Mouse (Mus musculus): Measurements from ENCODE around the gene Otx2. TPM values are rescaled to one million over a fixed set of nuclear protein-coding genes. Genes with fewer than 3 reads are reported as not detected.

Otx2 gene
- polyA plus RNA-seq, 1 experiment from 2014 or later = 5.7 TPM

DNA sequence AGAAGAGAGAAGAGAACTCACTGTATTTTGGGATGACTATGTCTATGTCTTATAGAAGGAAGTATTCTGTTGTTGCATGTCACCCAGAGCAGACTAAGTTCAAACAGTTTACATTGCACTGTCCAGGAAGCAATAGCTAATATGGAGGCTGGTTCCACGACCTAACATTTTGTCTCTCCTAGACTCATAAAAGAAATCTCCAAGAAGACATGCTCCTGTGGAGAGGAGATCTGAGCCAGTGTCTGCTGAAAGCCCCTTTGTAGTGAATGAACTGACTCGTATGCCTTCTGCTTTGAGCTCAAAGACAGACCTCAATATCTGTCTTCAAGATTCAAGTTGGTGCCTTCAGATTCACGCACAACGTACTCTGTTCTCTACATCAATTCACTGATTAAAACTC is 14.0 kb downstream of the Otx2 start:
- no peak overlapping the region for H3K4me2 ChIP-seq (ENCODE audit: low read depth, low read length)
- no peak overlapping the region for H3K9ac ChIP-seq (ENCODE audit: low read depth, low read length)
- H3K9me3 ChIP-seq (ENCODE audit: control insufficient read depth, low read length) = no peaks in the 10 kb centered on the region
- no peak overlapping the region for H3K27ac ChIP-seq (replicated peaks; ENCODE audit: low read depth, low read length)
- no peak overlapping the region for H3K4me3 ChIP-seq (ENCODE audit: low read depth, low read length)
- 72% methylated on average over 4 of the region's 4 CpGs for WGBS
- H3K36me3 ChIP-seq (ENCODE audit: control insufficient read depth, insufficient read depth, low read length) = no peaks in the 10 kb centered on the region
- no peaks in the 10 kb centered on the region for H3K4me1 ChIP-seq (ENCODE audit: control insufficient read depth, insufficient read depth, low read length)
- DNase-seq (ENCODE audit: low spot score) (no peak), ATAC-seq (ENCODE audit: low read depth) (no peak)
- H3K27me3 ChIP-seq (replicated peaks; ENCODE audit: control insufficient read depth, insufficient read depth, low read length) = peaks cover 98% of the 10 kb centered on the region

DNA sequence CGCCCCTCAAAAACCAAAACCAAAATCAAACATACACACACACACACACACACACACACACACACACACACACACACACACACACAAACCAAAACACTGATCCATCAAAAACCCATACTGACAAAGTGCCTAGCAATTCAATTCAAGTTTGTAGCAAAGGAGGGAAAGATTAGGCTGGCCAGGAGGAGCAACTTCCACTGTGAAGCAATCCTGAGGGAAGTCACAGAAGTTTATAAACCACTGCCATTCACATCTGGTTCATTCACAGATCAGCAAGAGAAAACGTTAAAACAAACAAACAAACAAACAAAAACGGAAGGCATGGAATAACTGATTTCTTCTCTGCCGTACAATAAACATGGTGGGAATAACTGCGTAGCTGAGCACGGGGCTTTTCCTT is 16.4 kb downstream of the Otx2 start:
- Histone ChIP-seq H3K9me3 (ENCODE audit: control insufficient read depth, low read length) (no peaks in the 10 kb centered on the region), H3K9ac (ENCODE audit: low read depth, low read length) (no peak overlapping the region), H3K4me1 (ENCODE audit: control insufficient read depth, insufficient read depth, low read length) (no peaks in the 10 kb centered on the region), H3K36me3 (ENCODE audit: control insufficient read depth, insufficient read depth, low read length) (no peaks in the 10 kb centered on the region), H3K27me3 (replicated peaks; ENCODE audit: control insufficient read depth, insufficient read depth, low read length) (peaks cover 99% of the 10 kb centered on the region), H3K27ac (replicated peaks; ENCODE audit: low read depth, low read length) (no peak overlapping the region), H3K4me3 (ENCODE audit: low read depth, low read length) (no peak overlapping the region), H3K4me2 (ENCODE audit: low read depth, low read length) (no peak overlapping the region)
- ATAC-seq (ENCODE audit: low read depth) (no peak), DNase-seq (ENCODE audit: low spot score) (no peak)
- 76% methylated on average over 6 of the region's 6 CpGs for WGBS

DNA sequence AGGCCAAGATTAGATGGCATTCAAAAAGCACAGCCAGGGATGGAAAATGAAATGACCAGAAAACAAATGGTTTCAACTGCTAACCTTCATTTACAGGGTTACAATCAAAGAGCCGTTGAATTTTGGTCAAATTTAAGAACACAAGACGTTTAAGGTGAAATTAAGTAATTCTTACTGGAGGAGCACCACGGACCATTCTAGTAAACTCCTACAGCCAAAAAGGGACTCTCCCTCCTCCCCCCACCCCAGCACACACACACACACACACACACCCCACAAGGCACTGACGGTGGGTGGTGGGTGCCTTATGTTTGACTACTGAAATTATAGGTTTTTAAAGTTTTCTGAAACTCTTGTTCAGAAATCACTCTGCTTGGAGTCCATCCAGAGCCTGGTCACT is 16.9 kb downstream of the Otx2 start:
- Histone ChIP-seq H3K4me3 (ENCODE audit: low read depth, low read length) (no peak overlapping the region), H3K27ac (replicated peaks; ENCODE audit: low read depth, low read length) (no peak overlapping the region), H3K27me3 (replicated peaks; ENCODE audit: control insufficient read depth, insufficient read depth, low read length) (peaks cover 99% of the 10 kb centered on the region), H3K36me3 (ENCODE audit: control insufficient read depth, insufficient read depth, low read length) (no peaks in the 10 kb centered on the region), H3K9ac (ENCODE audit: low read depth, low read length) (no peak overlapping the region), H3K4me2 (ENCODE audit: low read depth, low read length) (no peak overlapping the region), H3K9me3 (ENCODE audit: control insufficient read depth, low read length) (no peaks in the 10 kb centered on the region), H3K4me1 (ENCODE audit: control insufficient read depth, insufficient read depth, low read length) (no peaks in the 10 kb centered on the region)
- DNase-seq (ENCODE audit: low spot score) (no peak), ATAC-seq (ENCODE audit: low read depth) (no peak)
- WGBS = 64% methylated on average over 4 of the region's 4 CpGs

DNA sequence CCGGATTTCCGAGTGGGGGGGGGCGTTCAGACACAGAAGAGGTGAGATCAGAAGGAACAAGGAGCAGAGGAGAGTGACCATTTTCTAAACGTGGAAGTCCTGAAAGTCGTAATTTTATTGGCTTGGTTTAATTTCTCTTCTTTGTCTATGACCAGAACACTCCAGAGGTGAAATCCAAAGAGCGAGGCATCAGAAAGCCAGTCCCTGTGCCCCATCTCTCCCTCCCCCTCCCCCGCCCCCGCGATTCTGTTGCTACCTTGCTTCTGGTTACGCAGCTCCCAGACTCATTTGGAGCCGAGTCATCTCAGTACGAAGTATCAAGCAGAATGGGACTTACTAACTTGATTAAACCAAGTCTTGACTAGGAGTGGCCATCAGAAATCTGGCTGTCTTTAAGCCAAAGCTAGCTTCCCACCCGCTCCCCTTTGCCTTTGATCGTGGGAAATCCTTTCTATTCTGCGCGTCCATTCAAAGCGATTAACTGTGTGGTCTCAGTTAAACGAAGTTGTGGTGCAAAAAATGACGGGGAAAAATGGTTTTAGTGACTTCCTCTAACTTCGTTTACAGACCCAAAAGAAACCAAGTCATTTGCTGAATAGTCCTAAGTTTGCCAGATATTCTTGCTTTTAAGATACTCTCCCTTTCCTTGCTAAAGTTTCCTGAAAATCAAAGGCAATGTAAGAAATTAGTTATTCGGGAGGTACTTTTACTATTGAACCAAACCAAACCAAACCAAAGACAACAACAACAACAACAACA is 17.6 kb downstream of the Otx2 start:
- peaks cover 99% of the 10 kb centered on the region for H3K27me3 ChIP-seq (replicated peaks; ENCODE audit: control insufficient read depth, insufficient read depth, low read length)
- no peaks in the 10 kb centered on the region for H3K36me3 ChIP-seq (ENCODE audit: control insufficient read depth, insufficient read depth, low read length)
- no peak for DNase-seq (ENCODE audit: low spot score)
- H3K4me1 ChIP-seq (ENCODE audit: control insufficient read depth, insufficient read depth, low read length) = no peaks in the 10 kb centered on the region
- no peak overlapping the region for H3K9ac ChIP-seq (ENCODE audit: low read depth, low read length)
- H3K4me3 ChIP-seq (ENCODE audit: low read depth, low read length) = no peak overlapping the region
- H3K9me3 ChIP-seq (ENCODE audit: control insufficient read depth, low read length) = no peaks in the 10 kb centered on the region
- peak overlapping the region; percentile 18; the same call in 1 of the 2 replicates for H3K4me2 ChIP-seq (ENCODE audit: low read depth, low read length)
- WGBS = 9% methylated on average over 21 of the region's 21 CpGs
- H3K27ac ChIP-seq (replicated peaks; ENCODE audit: low read depth, low read length) = no peak overlapping the region
- ATAC-seq (ENCODE audit: low read depth) = no peak

DNA sequence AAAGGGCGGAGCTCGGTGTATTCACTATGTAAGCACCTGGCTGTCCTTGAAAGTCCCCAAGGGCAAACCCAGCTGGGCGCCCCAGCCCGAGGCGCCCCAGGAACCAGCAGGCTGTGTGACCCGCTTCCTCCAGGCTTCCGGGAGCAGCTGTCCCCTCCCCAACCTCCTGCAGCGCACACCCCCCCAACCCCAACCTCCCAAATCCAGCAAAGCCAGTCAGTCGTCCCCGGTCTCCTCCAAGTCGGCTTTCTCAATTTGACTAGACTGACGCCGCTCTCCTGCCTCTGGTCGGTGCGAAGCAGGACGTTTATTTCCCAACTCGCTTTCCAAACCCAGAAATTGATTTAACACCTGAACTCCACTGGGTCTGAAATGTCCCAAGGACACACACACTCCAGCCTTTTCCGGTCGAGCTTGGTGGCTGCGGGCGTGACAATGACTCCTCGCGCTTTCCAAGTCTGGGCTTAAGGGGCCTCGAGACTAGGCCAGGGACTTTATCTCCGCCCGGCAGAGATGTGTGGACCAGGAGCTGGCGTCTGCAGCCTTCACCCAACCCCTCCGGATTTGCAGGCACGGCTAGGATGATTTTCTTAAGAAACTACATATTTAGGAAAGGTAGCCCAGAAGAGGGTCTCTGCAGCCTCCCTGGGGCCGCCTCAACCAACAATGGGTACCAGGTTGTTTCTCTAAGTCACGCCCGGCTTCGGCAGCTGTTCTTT is 18.4 kb downstream of the Otx2 start:
- ATAC-seq (ENCODE audit: low read depth) (0 out of 2 replicates have a peak, but pooled peaks have one; percentile 19), DNase-seq (ENCODE audit: low spot score) (no peak)
- H3K4me2 ChIP-seq (ENCODE audit: low read depth, low read length) = peak overlapping the region; percentile 18; the same call in 1 of the 2 replicates
- H3K9me3 ChIP-seq (ENCODE audit: control insufficient read depth, low read length) = no peaks in the 10 kb centered on the region
- no peaks in the 10 kb centered on the region for H3K36me3 ChIP-seq (ENCODE audit: control insufficient read depth, insufficient read depth, low read length)
- H3K4me1 ChIP-seq (ENCODE audit: control insufficient read depth, insufficient read depth, low read length) = no peaks in the 10 kb centered on the region
- WGBS = 2% methylated on average over 33 of the region's 33 CpGs
- H3K27me3 ChIP-seq (replicated peaks; ENCODE audit: control insufficient read depth, insufficient read depth, low read length) = peaks cover 99% of the 10 kb centered on the region
- no peak overlapping the region for H3K4me3 ChIP-seq (ENCODE audit: low read depth, low read length)
- no peak overlapping the region for H3K9ac ChIP-seq (ENCODE audit: low read depth, low read length)
- no peak overlapping the region for H3K27ac ChIP-seq (replicated peaks; ENCODE audit: low read depth, low read length)

DNA sequence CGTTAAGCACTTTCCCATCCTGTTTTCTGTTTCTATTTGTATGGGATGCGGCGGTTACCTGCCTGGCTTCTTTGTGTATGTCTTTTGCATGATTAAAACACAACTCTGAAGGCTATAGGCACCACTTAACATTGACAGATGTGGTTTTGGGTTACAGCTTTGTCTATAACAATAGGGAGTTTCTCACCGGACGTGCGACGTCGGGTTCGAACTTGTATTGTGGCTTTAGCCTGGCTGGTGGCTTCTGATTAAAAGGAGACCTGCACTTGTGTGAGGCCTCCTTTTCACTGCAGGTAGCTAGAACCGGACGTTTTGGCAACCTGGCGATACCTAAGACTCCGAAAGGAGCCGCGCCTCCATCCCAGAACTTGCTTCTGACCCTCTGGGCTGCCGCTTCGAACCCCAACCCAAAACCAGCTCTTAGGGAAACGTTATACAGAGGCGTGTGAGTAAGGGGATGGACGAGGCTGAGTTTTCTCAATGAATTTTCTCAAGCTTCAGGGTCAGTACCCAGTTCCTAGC is 19.0 kb downstream of the Otx2 start:
- H3K9ac ChIP-seq (ENCODE audit: low read depth, low read length) = no peak overlapping the region
- 4% methylated on average over 20 of the region's 20 CpGs for WGBS
- peaks cover 98% of the 10 kb centered on the region for H3K27me3 ChIP-seq (replicated peaks; ENCODE audit: control insufficient read depth, insufficient read depth, low read length)
- no peaks in the 10 kb centered on the region for H3K9me3 ChIP-seq (ENCODE audit: control insufficient read depth, low read length)
- no peaks in the 10 kb centered on the region for H3K4me1 ChIP-seq (ENCODE audit: control insufficient read depth, insufficient read depth, low read length)
- no peaks in the 10 kb centered on the region for H3K36me3 ChIP-seq (ENCODE audit: control insufficient read depth, insufficient read depth, low read length)
- no peak overlapping the region for H3K4me3 ChIP-seq (ENCODE audit: low read depth, low read length)
- DNase-seq (ENCODE audit: low spot score) (no peak), ATAC-seq (ENCODE audit: low read depth) (no peak)
- 0 out of 2 replicates have a peak overlapping the region, but pooled peaks have one; percentile 18 for H3K4me2 ChIP-seq (ENCODE audit: low read depth, low read length)
- H3K27ac ChIP-seq (replicated peaks; ENCODE audit: low read depth, low read length) = no peak overlapping the region

DNA sequence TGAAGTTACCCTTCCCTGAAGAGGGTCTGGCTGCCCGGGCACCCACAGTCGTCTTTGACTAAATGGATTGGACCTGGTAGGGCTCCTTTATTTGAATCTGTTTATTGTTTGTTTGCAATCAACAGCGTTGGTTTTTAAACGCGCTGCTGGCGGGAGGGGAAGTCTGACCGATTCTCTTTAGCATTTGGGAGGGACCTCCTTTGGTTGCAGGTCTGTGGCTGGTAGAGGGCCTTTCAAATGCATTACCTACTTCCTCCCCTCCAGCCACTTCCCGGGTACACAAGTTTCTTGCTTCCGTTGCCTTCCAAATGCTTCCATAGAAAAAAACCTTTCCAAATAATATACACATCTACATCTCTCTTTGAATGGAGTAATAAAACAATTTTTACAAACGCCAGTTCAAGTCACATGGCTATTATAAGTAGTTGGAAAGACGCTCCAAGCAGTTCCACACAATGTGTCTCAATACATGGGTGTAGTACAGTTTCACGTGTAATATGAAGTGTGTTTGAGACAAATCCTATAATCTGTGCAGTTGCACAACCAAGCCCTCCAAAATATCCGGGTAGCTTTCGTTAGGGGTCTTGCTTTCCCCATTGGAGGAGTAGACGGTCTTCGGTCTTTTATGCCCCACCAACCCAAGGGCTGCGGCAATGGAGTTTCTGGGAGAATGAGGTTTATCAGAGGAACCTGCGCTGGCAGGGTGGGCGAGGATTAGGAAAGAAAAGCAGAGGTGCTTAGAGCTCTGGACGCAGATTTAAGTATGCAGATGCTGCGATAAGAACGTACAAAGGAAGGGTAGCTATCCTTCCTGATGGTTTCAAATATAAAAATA is 19.7 kb downstream of the Otx2 start:
- Histone ChIP-seq H3K27ac (replicated peaks; ENCODE audit: low read depth, low read length) (no peak overlapping the region), H3K4me3 (ENCODE audit: low read depth, low read length) (no peak overlapping the region), H3K4me2 (ENCODE audit: low read depth, low read length) (no peak overlapping the region), H3K27me3 (replicated peaks; ENCODE audit: control insufficient read depth, insufficient read depth, low read length) (peaks cover 91% of the 10 kb centered on the region), H3K9ac (ENCODE audit: low read depth, low read length) (no peak overlapping the region), H3K9me3 (ENCODE audit: control insufficient read depth, low read length) (no peaks in the 10 kb centered on the region), H3K36me3 (ENCODE audit: control insufficient read depth, insufficient read depth, low read length) (no peaks in the 10 kb centered on the region), H3K4me1 (ENCODE audit: control insufficient read depth, insufficient read depth, low read length) (no peaks in the 10 kb centered on the region)
- ATAC-seq (ENCODE audit: low read depth) = no peak
- DNase-seq (ENCODE audit: low spot score) = no peak
- WGBS = 9% methylated on average over 22 of the region's 22 CpGs

DNA sequence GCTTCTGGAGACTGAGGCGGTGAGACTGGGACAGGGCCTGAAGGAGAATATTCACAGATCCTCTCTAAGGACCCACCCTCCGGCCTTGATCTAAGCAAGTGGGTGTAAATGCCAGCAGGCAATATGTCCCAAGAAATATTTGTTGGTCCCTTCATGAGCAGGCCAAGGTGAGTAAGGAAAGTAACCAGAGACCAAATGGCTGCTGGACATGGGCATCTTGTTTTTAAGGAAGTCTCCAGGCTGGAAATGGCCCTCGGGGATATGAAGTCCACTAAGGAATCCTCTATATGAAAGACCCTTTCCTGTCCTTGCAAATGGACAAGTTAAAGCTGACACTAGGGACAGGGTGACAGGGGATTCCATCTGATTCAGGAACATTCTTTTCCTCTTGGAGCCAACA is 20.5 kb downstream of the Otx2 start:
- no peaks in the 10 kb centered on the region for H3K4me1 ChIP-seq (ENCODE audit: control insufficient read depth, insufficient read depth, low read length)
- H3K9me3 ChIP-seq (ENCODE audit: control insufficient read depth, low read length) = no peaks in the 10 kb centered on the region
- no peaks in the 10 kb centered on the region for H3K36me3 ChIP-seq (ENCODE audit: control insufficient read depth, insufficient read depth, low read length)
- no peak overlapping the region for H3K27ac ChIP-seq (replicated peaks; ENCODE audit: low read depth, low read length)
- H3K4me2 ChIP-seq (ENCODE audit: low read depth, low read length) = no peak overlapping the region
- peaks cover 83% of the 10 kb centered on the region for H3K27me3 ChIP-seq (replicated peaks; ENCODE audit: control insufficient read depth, insufficient read depth, low read length)
- no peak overlapping the region for H3K9ac ChIP-seq (ENCODE audit: low read depth, low read length)
- DNase-seq (ENCODE audit: low spot score) (no peak), ATAC-seq (ENCODE audit: low read depth) (no peak)
- H3K4me3 ChIP-seq (ENCODE audit: low read depth, low read length) = no peak overlapping the region
- WGBS = 71% methylated on average over 3 of the region's 3 CpGs

Data from embryonic facial prominence, embryonic 14.5 days (tissue).